Mouse (Mus musculus): ENCODE measurements around the gene Hoxc9.

Hoxc9 gene

DNA sequence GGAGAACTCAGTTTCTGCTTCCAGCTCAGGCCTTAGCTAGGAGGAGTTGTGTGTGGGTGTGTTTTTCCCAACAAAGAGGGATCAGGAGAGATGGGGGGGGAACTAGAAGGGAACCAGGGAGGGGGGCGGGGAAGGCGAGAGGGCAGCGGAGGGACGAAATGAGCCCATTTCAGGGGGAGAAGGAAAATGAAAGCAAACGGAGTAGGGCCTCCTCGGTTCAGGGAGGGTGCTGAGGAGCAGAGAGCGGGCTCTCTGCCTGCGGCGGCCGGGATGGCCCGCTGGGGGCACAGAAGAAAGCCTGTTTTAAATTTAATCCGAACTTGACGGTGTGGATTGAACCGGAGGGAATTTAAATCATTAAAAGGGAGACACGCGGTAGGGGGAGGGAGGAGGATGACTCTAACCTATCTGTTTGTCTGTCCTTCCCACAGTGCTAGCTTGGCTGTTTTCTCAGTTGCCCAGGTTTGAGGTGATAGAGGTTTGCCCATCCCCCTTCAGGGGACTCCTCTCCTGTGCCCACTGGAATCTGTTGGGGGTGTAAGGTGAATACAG lies 1.3 kb downstream of the Hoxc9 start:
- DNase-seq (ENCODE audit: low spot score): no peak

DNA sequence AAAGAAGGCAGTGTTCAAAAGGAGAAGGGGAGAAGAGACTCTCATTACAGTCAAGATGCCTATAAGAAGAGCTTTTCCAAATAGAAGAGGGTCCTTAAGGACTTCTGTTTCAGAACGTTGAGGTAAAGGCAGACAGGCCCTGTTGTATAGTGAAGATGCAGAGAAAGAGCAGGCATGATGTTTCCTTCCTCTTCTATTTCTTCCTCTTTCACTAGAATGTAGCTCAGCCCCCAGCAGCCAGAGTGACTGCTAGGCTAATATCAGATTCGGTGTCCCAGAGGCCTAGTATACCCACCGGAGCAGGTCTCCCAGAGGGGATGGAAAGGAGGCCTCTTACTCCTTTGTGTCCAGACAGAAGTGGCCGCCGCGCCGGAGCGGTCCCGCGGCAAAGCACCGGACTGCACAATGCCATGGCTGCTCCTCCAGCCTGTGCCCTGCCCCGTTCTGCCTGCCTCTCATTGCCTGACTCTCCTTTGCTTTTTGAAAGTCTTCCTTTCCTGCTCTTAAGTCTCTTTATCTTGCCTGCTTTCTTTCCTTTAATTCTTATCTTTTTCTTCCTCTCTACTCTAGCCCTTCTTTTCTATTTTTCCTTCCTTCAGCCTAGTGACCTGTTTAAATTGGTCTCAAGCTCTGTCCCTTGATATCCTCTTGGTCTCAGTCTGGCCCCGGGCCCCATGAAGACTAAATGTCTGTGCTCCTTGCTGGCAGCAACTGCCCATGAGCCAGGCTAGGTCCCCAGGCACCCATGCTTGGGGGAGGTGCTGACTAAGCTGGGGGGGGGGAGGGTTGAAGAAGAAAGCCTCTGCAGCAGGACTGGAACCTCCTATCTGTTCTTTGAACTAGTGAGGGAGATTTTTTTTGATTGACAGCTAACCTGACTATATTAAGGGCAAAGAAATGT lies 2.6 kb downstream of the Hoxc9 start:
- no peak for DNase-seq (ENCODE audit: low spot score)

DNA sequence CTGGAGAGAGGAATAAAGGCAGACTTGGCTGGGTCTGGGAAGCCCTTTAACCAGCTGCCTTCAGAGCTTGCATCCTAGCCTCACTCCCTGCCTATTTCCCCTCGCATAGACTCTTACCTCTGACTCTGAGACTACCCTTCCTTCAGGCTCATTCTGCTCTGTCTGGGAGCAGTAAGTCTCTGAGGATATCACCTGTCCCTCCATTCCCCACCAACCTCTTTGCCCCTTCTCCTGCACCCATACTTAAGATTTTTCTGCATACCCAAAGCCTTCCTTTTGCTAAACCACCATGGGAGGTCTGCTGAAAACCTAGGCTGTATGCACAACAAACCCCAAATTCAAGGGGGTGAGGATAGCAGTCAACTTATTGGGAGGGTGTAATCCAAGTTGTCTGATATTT lies 3.7 kb downstream of the Hoxc9 start:
- no peak for DNase-seq (ENCODE audit: low spot score)

DNA sequence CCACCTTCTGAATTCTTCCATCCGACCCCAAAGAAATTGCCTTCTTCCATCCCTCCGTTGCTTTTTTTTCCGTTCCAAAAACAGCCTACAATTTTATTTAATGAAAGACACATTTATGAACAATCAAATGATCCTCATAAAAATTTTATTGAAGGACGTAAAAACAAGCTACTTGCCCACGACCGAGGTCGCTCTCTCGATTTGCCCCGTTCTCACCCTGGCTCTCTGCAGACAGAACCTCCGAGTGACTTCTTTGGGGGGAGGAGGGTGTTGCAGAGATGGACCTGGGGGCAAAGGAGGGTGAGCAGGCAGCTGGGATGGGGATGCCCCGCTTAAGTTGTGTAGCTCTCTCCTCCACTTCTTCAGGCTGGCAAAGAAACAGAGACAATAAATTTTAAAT lies 4.1 kb downstream of the Hoxc9 start:
- DNase-seq (ENCODE audit: low spot score): no peak

DNA sequence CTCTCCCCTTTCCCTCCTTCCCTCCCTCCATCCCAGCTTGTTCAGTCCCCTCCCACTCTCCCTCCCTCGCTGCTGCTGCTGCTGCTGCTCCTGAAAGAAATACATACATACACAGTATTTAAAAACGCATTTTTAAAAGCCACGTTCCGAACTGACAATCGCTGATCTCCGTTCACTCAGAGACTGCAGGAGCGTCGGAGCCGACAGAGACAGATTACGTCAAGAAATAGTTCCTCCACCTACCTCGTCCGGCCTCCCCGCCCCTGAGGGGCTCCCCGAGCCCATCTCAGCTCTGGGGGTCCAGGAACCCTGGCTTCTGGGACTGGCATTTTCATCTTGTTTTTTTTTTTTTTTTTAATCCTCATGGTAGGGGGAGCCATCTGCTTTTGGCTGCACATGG lies 4.7 kb downstream of the Hoxc9 start:
- no peak for DNase-seq (ENCODE audit: low spot score)

DNA sequence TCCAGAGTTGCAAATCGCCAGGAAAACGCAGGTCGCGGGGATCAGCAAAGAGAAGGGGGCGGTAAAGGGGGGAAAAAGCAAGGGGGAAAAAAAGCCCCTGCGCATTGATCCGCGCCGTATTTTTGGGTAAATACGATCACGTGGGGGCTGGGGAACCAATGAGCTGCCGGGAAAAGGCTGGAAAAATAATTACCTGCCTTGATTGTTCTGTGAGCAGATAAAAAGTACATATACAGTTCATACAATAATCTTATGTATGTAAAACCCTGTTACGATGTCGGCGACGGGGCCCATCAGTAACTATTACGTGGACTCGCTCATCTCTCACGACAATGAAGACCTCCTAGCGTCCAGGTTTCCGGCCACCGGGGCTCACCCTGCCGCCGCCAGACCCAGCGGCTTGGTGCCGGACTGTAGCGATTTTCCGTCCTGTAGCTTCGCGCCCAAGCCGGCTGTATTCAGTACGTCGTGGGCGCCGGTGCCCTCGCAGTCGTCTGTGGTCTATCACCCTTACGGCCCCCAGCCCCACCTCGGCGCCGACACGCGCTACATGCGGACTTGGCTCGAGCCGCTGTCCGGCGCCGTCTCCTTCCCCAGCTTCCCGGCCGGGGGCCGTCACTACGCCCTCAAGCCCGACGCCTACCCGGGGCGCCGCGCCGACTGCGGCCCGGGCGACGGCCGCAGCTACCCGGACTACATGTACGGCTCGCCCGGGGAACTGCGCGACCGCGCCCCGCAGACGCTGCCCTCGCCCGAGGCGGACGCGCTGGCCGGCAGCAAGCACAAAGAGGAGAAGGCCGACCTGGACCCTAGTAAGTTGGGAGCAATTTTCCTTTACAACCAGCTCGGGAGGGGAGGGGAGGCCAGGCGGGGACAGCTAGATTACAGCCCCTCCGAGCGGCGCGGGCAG lies 5.4 kb downstream of the Hoxc9 start:
- no peak for DNase-seq (ENCODE audit: low spot score)

DNA sequence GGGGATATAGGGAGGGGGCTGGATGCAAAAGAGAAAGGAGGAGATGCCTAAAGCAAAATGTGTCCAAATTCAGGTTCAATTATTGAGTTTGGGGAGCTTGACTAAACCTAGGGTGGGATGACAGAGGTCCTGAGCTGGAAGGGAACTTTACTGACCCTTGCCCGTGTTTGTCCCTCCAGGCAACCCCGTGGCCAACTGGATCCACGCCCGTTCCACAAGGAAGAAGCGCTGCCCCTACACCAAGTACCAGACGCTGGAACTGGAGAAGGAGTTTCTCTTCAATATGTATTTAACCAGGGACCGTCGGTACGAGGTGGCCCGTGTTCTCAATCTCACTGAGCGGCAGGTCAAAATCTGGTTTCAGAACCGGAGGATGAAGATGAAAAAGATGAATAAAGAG lies 7.5 kb downstream of the Hoxc9 start:
- DNase-seq (ENCODE audit: low spot score): no peak

DNA sequence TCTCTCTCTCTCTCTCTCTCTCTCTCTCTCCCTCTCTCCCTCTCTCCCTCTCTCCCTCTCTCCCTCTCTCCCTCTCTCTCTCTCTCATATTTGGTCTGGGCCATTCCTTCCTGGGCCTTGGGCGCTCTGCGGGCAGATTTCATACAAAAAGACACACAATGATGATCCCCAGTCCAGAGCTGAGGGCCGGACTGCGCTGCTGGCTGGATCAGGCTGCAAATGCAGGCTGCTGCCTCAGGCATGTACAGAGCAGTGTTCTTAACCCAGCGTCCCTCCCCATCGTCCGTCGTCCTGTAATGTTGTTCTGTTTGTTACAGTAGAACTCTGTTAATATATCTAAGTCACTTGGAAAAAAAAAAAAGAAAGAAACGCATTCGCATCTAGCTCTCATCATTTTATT lies 8.3 kb downstream of the Hoxc9 start:
- DNase-seq (ENCODE audit: low spot score): no peak

DNA sequence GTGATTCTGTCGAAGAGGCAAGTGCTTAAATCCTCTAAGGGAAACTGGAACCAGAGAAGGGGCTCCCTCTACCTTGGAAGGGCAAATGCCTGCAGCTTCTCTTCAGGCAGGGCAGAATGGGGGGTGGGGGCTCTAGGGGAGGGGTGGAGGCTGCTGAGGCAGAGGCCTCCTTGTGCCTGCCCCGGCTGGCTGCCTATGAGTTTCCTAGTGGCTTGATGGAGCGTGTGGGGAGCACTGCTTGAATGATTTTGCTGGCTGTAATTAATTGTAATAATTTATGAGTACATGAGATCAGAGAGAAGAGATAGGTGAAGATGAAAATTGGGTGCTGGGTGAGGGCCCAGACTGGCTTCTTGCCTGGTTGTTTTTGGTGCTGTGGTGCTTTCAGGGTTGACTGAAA lies 8.7 kb downstream of the Hoxc9 start:
- DNase-seq (ENCODE audit: low spot score): no peak

DNA sequence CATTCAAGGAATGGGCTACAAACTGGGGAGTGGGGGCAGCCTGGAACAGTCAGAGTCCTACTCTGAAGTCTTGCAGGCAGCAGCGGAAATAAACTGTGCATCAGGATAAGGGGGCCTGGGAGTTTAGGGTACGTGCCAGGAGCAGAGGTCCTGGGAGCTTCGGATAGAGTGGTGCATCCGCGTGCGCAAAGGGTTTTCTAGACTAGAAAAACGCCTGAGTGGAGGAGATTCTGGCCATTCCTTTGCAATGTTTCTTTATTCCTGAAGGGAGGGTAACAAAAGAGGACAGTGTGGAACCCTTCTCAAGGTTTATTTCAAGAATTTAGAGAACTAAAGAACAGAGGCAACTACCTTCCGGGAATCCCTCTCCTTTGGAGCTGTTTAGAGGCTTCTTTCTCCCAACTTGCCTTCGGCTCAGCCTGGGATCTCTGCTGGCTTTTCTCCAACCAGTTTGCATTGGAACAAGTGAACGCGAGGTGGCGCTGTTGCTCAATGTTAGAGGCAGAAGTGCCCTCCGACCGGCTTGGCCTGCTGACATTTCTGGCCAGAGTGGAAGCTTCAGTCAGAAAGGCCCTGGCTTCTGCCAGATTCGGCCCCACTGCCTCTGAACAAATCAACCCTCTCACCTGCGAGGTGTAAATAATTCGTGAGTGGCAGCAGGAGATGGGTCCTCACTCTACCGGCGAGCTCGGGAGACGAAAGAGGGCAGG lies 11.0 kb downstream of the Hoxc9 start:
- peak; percentile 97 for DNase-seq (ENCODE audit: low spot score)

DNA sequence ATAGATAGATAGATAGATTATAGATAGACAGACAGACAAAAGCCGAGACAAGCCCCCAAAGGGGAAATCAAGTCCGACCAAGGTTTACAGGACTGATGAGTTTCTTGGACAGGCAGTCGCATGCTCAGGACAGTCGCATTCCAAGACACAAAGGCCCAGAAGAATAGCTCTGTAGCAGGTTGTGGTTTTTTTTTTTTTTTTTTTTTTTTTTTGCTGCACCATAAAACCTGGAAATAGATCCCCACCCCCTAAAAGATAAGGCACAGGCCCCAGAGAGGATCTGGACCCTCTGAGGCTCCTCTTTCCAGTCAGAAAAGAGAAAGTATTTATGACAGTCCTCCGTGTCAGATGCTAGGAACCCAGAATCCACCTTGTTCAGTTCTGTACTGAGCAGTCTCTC lies 11.8 kb downstream of the Hoxc9 start:
- DNase-seq (ENCODE audit: low spot score): no peak

DNA sequence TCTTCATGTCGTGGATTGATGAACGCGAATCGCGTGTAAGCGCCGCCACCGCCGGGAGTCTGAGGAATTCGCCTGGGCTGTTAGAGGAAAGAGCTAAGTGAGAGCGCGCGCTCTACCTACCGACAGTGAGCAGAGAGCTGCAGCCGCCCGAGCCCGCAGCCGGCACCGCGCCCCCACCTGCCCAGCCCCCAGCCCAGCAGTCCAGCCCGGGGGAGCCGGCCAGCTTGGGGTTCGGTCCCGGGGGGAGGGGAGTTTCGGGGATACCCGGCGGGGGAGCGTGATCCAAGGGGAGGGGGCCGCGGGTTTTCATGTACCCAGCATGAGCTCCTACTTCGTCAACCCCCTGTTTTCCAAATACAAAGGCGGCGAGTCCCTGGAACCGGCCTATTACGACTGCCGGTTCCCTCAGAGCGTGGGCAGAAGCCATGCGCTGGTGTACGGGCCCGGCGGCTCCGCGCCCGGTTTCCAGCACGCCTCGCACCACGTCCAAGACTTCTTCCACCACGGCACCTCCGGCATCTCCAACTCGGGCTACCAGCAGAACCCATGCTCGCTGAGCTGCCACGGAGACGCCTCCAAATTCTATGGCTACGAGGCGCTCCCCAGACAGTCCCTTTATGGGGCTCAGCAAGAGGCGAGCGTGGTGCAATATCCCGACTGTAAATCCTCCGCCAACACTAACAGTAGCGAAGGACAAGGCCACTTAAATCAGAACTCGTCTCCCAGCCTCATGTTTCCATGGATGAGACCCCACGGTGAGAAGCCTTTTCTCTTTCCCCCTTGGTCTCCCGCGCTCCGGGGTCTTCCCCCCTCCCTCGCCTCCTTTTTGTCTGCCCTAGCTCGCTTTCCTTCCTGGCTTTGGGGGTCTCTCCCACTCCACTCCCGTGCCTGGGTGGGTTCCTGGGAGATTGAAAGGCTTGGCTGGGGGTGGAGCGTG lies 14.5 kb downstream of the Hoxc9 start, which contains the start of gene Hoxc8:
Gene Hoxc8 (plus strand): TSS at position 147 of the 937 bp plus-strand sequence.
- no peak for DNase-seq (ENCODE audit: low spot score)

DNA sequence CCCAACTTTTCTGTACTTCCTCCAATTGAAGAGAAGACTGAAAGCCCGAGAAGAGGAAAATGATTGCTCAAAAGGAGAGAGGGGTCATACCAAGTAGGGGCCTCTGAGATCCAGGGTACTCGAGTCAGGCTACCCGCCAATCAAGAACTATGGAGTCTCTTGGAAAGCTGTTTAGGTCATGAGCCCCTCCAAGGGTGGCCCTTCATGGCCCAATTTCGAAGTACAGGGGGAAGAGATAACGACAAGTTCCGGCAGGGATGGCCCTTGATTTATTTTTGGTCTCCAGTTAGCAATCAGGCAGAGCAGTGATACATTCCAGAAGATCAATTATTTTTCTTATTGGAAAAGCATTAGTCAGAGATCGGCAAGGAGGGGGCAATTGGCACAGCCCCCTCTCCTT lies 15.5 kb downstream of the Hoxc9 start:
- no peak for DNase-seq (ENCODE audit: low spot score)

DNA sequence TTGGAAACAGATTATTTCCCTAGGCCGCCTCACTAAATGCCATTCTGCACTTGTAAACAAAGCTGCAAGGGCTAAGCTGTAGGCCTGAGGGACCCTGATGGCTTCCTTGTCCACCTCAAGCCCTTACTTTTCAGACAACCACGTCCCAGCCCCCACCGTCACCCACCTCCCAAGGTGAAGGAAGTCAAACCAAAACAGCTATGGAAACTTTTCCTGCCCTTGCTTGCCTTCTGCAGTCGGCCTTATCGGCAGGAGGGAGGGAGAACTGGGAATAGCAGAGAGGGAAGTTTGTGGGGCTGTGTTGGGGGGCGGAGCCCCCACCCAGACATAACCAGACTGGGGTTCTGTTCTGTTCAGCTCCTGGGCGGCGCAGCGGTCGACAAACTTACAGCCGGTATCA lies 16.0 kb downstream of the Hoxc9 start:
- no peak for DNase-seq (ENCODE audit: low spot score)

DNA sequence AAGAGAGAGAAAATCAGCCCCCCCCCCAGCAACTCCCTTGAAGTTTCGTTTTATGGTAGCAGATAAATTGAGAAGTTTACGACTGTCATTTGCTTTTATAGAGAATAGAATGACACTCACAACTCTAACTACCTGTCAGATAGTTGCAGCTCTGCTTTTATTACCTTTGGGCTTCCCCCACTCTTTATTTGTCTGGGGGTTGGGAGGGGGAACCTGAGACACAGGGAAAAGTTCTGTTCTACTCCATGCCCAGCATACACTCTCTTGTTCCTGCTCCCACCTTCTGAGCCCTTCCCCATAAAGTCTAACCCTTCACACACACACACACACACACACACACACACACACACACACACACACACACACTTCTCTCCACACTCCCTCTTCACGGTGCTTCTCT lies 16.6 kb downstream of the Hoxc9 start:
- no peak for DNase-seq (ENCODE audit: low spot score)

DNA sequence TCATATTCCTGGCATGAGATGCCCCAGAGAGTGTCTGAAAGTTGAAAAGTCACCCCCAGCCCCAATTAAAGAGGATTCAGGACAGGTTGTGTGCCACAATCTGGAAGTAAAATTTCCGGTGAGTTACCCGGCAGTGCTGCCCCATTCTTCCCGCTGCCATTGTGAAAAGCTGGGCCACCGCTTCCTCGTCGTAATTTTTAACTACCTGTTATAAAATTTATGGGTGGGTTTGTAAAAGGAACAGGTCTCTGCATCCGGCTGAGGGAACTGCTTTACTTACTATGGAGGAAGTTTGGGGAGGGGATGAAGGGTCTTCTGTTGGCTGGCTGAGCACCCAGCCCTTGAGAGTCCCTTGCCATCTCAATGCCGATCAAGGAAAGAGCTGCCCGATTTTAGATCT lies 20.3 kb downstream of the Hoxc9 start:
- DNase-seq (ENCODE audit: low spot score): no peak

DNA sequence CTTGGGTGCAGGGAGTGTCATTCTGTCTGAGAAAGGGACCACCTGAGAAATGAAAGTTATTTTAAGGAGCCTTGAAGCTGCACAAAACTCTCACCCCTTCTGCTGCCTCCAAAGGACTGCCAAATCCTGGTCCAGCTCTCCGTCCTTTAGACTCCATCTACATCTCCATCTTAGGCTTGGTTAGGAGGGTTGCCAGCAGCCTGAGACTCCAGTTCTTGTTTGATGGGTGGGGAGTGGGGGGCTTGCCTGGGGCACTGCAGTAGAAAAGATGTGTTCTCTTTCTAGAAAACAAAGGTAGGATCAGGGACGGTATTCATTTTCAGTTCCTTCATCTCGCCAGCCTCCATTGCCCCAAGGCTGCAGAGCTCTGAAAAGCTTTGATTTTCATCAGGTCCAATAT lies 21.2 kb downstream of the Hoxc9 start:
- DNase-seq (ENCODE audit: low spot score): no peak

DNA sequence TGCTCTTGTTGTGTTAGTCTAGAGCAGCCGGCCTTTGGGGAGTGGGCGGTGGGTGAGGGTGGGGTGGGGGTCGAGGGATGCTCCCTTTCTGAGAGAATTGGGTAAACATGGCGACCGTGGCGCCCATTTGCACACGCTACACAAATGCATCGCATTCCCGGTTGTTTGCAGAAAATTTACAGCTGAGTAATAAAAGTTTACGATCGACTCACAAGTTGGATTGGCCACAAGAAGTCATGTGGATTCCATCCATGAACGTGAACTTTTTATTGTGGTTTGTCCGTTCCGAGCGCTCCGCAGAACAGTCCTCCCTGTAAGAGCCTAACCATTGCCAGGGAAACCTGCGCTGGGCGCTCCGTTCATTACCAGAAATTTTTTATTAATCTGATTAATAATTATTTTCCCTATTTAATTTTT lies 21.7 kb downstream of the Hoxc9 start, which contains the start of gene Hoxc6:
Gene Hoxc6 (plus strand): TSS at position 319 of the 417 bp plus-strand sequence.
- no peak for DNase-seq (ENCODE audit: low spot score)

DNA sequence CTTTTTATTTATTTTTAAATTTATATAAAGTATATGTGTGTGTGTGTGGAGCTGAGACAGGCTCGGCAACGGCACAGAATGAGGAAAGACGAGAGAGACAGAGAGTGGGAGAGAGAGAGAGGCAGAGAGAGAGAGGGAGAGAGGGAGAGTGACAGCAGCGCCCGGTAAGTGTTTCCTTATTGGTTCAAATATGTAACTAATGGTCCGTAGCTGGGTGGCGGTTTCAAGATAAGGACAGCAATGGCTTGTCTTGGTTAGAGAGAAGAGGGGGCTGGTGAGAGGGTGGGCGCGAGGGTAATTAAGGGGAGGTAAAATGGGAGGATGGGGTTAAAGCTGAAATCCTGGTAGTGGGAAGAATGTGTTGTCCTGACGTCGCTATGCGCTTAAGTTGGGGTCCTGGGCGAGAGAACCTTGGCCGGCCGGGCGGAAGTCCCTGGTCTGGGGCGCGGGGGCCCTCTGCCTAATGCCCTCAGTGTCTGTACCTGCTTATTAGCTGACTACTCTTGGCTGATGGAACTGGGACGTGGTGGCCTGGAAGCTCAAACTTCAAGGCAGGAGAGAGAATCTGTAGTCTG lies 22.5 kb downstream of the Hoxc9 start:
- DNase-seq (ENCODE audit: low spot score): no peak

DNA sequence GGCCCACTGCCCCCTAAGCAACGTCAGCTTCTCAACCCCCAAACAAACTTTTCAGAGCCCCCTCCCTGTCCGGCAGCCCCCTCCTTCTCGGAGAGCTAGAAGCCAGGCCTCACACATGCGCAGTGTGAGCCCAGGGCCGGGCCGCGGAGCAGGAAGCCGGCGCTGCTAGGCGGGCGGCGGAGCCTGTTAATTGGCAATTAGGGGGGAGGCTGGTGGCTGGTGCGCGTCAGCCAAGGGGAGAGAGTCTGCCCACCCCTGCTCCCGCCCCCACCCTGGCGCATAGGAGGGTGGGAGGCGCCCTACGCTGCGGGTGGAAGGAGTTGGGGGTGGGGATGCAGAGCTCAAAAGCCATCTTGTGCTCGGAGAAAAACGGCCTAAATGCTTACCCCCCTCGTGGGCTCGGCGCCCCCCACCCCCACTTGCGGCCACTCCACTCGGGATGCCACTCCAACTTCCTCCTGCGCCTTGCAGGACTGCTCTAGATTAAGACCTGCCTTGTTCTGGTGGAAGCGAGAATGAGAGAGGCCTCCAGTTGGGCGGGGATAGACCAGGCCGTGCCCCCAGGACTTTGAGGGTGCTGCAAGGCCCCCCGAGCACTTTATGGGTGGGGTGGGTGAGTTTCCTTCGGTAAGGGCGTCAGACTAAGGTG lies 23.1 kb downstream of the Hoxc9 start:
- DNase-seq (ENCODE audit: low spot score): no peak
